Mouse (Mus musculus) neural tube, embryonic 13.5 days (tissue): ENCODE measurements around the gene Platr17. TPM values are rescaled to one million over a fixed set of nuclear protein-coding genes. Genes with fewer than 3 reads are reported as not detected.

Source experiments
- ATAC-seq: fragments of 200-750 bp; cut with Nextera tagmentation; 2 replicates; pipeline ENCODE4 v1.8.0; 2017; ENCODE audit warnings: low read depth, mild to moderate bottlenecking, moderate TSS enrichment, moderate library complexity
- H3K27ac ChIP-seq: fragments of 300-500 bp; sonication (generic); replicated peaks from 2 replicates; pipeline ENCODE4 v1.5.1; 2015; ENCODE audit warnings: moderate library complexity, mild to moderate bottlenecking, inconsistent platforms
- H3K27me3 ChIP-seq: fragments of 300-500 bp; sonication (generic); 2 replicates; pipeline ENCODE4 v1.6.1; 2015; ENCODE audit warnings: mild to moderate bottlenecking, inconsistent platforms
- H3K36me3 ChIP-seq: fragments of 300-500 bp; sonication (generic); 2 replicates; pipeline ENCODE4 v1.6.1; 2015; ENCODE audit warnings: mild to moderate bottlenecking, inconsistent platforms
- H3K4me1 ChIP-seq: fragments of 300-500 bp; sonication (generic); replicated peaks from 2 replicates; pipeline ENCODE4 v1.6.1; 2015; ENCODE audit warnings: inconsistent platforms
- H3K4me2 ChIP-seq: fragments of 300-500 bp; sonication (generic); 2 replicates; pipeline ENCODE4 v1.6.1; 2015; ENCODE audit warnings: inconsistent platforms, mild to moderate bottlenecking, moderate library complexity
- H3K4me3 ChIP-seq: fragments of 300-500 bp; sonication (generic); 2 replicates; pipeline ENCODE4 v1.5.1; 2015; ENCODE audit warnings: mild to moderate bottlenecking, inconsistent platforms
- H3K9ac ChIP-seq: fragments of 300-500 bp; sonication (generic); 2 replicates; pipeline ENCODE4 v1.6.1; 2015; ENCODE audit warnings: moderate library complexity, mild to moderate bottlenecking, inconsistent platforms
- H3K9me3 ChIP-seq: fragments of 300-500 bp; sonication (generic); 2 replicates; pipeline ENCODE4 v1.6.1; 2016; ENCODE audit warnings: inconsistent platforms
- WGBS: fragments of 180-500 bp; shearing (Covaris S2); methylation state at CpG from one replicate; pipeline ENCODE4 v1.1.7; 2015; 5-methylcytosine and 5-hydroxymethylcytosine counted together
- polyA plus RNA-seq: library from polyadenylated mRNA; unstranded; fragments of >200 nt; fragmentation: Nextera tagmentation; extraction: Ambion mirVana; gene quantifications from 2 replicates; pipeline ENCODE4 v1.2.1, GENCODE M21; 2015

The Platr17 gene
- polyA plus RNA-seq, 1 experiment from 2014 or later: 0.43 TPM

DNA sequence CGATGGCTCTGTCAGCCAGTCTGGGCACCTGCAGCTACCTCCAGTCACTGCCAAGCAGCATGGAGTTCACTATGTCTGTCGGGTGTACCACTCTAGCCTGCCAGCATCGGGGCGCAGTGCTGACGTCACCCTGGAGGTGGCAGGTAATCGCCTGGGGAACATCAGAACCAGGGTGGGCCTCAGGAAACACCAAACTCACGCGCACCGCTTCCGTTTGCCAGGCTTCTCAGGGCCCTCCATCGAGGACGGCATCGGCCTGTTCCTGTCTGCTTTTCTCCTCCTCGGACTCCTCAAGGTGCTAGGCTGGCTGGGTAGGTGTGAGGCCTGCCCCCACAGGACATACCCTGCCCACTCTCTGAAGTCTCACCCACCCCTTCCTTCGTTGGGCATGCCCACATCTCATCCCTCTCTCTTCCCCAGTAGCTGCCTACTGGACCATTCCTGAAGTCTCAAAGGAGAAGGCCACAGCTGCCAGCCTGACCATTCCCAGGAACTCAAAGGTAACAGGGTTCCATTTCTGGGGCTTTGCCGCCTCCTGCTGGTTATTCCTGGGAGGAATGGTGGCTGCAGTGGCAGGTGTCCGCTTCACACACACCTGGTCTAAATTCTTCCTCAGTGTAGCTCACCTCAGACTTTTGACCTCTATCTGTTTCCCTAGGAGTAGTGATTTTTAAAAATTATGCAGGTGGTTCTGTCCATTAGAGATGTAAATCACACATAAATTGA, 21.4 kb downstream of the Platr17 start:
- H3K4me3 ChIP-seq: no peak overlapping the region
- no peak overlapping the region for H3K9ac ChIP-seq
- H3K27ac ChIP-seq: no peak overlapping the region
- H3K27me3 ChIP-seq: no peaks in the 10 kb centered on the region
- H3K4me1 ChIP-seq: peaks cover 24% of the 10 kb centered on the region
- no peak overlapping the region for H3K4me2 ChIP-seq
- 79% methylated on average over 17 of the region's 17 CpGs for WGBS
- no peaks in the 10 kb centered on the region for H3K9me3 ChIP-seq
- H3K36me3 ChIP-seq: peaks cover 22% of the 10 kb centered on the region
- ATAC-seq: no peak

DNA sequence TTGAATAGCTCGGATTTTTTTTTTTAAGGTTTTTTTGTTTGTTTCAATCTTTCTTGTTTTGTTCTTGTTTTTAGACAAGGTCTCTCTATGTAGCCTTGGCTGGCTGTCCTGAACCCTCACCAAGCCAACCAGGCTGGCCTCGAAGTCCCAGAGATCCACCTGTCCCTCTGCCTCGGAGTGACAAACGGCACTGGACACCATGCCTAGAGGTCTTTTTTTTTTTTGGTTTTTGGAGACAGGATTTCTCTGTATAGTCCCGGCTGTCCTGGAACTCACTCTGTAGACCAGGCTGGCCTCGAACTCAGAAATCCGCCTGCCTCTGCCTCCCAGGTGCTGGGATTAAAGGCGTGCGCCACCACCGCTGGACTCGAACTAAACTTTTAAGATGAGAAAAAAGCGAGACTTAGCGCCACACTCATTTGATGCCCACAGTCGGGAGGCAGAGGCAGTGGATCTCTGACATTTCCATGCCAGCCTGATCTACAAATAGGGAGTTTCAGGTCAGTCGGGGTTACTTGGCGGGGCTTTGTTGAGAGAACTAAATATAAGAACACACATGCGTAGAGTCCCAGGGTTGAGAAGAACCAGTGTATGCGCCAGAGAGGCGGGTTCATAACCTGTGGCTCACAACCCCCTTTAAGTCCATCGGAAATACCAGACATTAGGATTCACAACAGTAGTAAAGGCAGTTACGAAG, 23.5 kb downstream of the Platr17 start:
- Histone ChIP-seq H3K4me1 (peaks cover 25% of the 10 kb centered on the region), H3K4me2 (peak overlapping the region; percentile 99), H3K27me3 (no peaks in the 10 kb centered on the region), H3K4me3 (peak overlapping the region; percentile 94), H3K9me3 (no peaks in the 10 kb centered on the region), H3K27ac (peak overlapping the region; percentile 98; the same call in 1 of the 2 replicates), H3K9ac (peak overlapping the region; percentile 97), H3K36me3 (peaks cover 28% of the 10 kb centered on the region)
- whole genome bisulfite sequencing: 66% methylated on average over 21 of the region's 21 CpGs
- ATAC-seq: no peak

DNA sequence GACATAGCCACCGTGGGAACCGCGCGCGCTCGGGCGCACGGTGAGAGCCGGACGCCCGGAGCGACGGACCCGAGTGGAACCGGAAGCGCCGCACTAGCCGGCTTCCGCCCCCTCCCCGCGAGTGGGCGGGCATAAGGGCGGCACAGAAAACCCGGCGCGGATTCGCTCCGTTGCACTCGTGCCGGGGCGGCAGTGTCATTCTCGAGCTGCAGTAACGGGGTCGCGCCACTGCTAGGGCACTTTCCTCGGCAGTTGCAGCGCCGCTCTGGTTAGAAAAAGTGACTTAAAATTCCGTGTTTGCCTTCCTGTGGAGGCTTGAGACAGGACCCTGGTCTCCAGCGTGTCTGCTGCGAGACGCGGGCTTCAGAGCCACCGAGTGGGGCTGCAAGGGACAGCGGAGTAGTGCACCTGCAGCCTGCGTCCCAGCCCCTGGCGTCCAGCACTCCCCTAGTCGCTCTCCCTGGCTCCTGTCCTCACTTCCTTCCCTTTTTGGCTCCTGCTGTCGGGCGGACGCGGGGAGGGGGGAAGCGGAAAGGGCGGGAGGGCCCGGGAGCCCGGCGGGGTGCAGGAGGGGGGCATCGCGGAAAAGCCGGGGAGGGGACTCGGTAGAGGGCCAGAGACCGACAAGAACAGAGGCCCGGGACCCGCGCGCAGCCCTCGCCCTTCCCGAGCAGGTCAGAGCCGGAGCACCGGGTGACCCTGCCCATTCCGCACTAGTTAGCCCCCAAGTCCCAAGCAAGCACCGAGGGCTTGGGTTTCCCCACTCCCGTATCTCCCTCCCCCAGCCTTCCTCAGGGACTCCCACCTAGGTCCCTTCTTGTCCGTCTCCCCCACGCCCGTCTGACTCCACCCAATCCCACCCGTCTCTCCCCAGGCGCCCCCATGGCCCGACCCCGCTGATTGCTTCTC, 24.7 kb downstream of the Platr17 start, which contains the start of gene Rgl2:
Gene Rgl2 (plus strand): TSS at position 173 of the 909 bp plus-strand sequence.
- peaks cover 25% of the 10 kb centered on the region for H3K4me1 ChIP-seq
- no peaks in the 10 kb centered on the region for H3K9me3 ChIP-seq
- WGBS: under 1% methylated on average over 77 of the region's 80 CpGs
- H3K36me3 ChIP-seq: peaks cover 33% of the 10 kb centered on the region
- peak within 1 kb of the TSS; percentile 97 for H3K9ac ChIP-seq
- no peaks in the 10 kb centered on the region for H3K27me3 ChIP-seq
- peak within 1 kb of the TSS; percentile 94 for H3K4me3 ChIP-seq
- H3K27ac ChIP-seq: peak within 1 kb of the TSS; percentile 98
- peak; percentile 74 for ATAC-seq
- H3K4me2 ChIP-seq: peak within 1 kb of the TSS; percentile 99

DNA sequence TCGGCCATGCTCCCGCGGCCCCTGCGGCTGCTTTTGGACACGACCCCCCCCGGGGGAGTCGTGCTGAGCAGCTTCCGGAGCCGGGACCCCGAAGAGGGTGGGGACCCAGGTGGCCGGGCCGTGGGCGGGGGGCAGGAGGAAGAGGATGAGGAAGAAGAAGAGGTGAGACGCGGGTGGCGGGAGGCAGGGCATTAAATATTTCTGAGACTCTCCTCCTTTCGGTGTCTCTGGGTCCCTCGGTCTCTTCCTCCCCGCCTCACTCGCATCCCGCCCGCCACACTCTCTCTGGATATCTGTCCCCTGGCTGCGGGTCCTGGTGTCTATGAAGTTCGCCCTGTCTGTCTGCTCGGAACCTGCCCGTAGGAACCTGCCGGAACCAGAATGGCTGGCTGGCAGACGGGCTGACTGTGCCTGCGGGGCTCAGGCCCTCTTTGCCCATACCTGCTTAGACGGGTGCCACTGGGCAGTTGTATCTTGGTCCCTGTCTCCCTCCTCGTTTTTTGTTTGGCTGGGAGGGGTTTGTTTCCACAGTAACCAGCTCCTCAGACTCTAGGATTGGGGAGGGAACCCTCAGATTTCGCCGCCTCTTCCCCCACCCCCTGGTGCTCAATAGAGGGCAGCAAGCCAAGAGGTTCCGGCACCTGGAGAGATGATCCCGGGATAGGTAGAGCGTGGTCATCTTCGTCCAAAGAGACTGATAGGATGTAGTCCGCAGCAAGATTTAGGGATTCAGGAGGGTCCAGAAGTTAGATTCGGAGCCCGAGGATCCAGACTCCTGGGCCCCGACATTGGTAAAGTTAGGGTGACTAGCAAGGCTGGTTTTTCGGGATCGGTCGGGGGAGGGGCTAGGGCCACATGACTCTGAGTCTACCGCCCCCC, 25.6 kb downstream of the Platr17 start:
- Histone ChIP-seq H3K9me3 (no peaks in the 10 kb centered on the region), H3K4me3 (peak overlapping the region; percentile 94), H3K9ac (peak overlapping the region; percentile 97), H3K4me2 (peak overlapping the region; percentile 99), H3K4me1 (peaks cover 25% of the 10 kb centered on the region), H3K36me3 (peaks cover 33% of the 10 kb centered on the region), H3K27ac (peak overlapping the region; percentile 98), H3K27me3 (no peaks in the 10 kb centered on the region)
- ATAC-seq: peak; percentile 13; the same call in 1 of the 2 replicates
- WGBS: under 1% methylated on average over 45 of the region's 45 CpGs

DNA sequence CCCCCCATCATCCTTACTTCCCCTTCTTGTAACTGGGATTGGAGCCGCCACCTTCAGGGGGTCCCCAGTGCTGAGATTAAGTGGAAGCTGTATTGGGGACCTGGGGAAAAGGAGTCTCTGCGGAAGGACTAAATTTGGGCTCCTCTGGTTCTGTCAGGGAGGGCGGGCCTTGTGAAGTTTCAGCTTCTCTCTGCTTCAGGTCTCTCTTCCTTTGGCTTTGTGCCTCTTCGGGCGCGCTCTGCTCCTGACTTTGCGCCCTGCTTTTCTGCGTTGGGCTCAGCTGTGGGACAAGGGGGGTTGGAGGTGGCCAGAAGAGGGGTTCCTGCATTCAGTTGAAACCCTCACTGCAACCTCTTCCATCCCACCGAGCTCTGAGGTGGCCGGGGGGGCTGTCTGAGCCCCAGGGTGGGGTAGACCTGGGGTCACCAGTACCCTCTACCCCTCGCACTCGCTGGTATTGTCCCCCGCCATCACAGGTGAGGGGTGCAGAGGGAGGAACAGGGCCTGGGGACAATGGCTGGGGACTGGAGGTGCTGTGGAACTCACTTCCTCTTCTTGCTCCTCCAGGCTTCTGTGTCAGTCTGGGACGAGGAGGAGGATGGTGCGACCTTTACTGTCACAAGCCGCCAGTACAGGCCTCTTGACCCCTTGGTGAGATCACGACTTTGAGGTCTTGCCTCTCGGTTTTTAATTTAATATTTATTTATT, 26.4 kb downstream of the Platr17 start:
- no peak for ATAC-seq
- H3K4me1 ChIP-seq: peaks cover 25% of the 10 kb centered on the region
- peak overlapping the region; percentile 99 for H3K4me2 ChIP-seq
- peak overlapping the region; percentile 97 for H3K9ac ChIP-seq
- peak overlapping the region; percentile 94 for H3K4me3 ChIP-seq
- 35% methylated on average over 18 of the region's 18 CpGs for WGBS
- H3K27ac ChIP-seq: peak overlapping the region; percentile 98; the same call in 1 of the 2 replicates
- H3K27me3 ChIP-seq: no peaks in the 10 kb centered on the region
- H3K36me3 ChIP-seq: peaks cover 32% of the 10 kb centered on the region
- H3K9me3 ChIP-seq: no peaks in the 10 kb centered on the region

DNA sequence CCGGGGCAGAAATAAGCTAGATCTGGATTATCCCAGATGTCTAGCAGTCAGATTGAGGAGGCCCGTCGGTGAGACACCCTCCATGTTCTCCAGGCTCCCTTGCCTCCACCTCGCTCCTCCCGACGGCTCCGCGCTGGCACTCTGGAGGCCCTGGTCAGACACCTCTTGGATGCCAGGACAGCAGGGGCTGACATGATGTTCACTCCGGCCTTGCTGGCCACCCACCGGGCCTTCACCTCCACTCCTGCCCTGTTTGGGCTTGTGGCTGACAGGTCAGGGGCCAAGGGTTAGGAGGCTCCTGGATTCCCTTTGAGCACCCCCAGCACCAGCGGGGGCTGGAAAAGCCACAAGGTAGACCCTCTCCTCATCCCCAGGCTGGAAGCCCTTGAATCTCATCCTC, 27.0 kb downstream of the Platr17 start:
- Histone ChIP-seq H3K4me2 (no peak overlapping the region), H3K36me3 (peaks cover 34% of the 10 kb centered on the region), H3K4me3 (no peak overlapping the region), H3K9ac (no peak overlapping the region), H3K4me1 (peaks cover 25% of the 10 kb centered on the region), H3K27me3 (no peaks in the 10 kb centered on the region), H3K9me3 (no peaks in the 10 kb centered on the region), H3K27ac (no peak overlapping the region)
- WGBS: 93% methylated on average over 11 of the region's 11 CpGs
- ATAC-seq: no peak

DNA sequence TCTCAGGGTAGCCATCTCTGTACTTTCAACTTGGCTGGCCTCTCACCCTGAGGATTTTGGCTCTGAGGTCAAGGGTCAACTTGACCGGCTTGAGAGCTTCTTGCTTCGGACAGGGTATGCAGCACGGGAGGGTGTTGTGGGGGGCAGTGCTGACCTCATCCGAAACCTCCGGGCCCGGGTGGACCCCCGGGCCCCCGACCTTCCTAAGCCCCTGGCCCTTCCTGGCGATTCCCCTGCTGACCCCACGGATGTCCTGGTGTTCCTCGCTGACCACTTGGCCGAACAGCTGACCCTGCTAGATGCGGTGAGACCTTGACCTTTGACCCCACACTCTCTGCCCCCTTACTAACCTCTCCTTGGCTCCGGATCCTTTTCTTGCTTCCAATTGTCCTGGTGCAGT, 27.5 kb downstream of the Platr17 start:
- no peak for ATAC-seq
- Histone ChIP-seq H3K27ac (no peak overlapping the region), H3K36me3 (peaks cover 34% of the 10 kb centered on the region), H3K9me3 (no peaks in the 10 kb centered on the region), H3K27me3 (no peaks in the 10 kb centered on the region), H3K4me1 (peaks cover 25% of the 10 kb centered on the region), H3K9ac (no peak overlapping the region), H3K4me3 (no peak overlapping the region), H3K4me2 (no peak overlapping the region)
- WGBS: 90% methylated on average over 14 of the region's 14 CpGs

DNA sequence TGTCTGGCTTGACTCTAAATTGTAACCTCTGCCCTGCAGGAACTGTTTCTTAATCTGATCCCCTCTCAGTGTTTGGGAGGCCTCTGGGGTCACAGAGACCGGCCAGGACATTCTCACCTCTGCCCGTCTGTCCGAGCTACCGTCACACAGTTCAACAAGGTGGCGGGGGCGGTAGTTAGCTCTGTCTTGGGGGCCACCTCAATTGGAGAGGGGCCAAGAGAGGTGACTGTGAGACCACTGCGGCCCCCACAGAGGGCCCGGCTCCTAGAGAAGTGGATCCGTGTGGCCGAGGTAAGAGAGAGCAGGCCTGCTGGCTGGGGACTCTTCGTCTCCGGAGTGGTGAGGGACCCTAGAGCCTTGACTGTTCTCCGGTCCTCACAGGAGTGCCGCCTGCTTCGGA, 28.0 kb downstream of the Platr17 start:
- no peak for ATAC-seq
- WGBS: 92% methylated on average over 15 of the region's 15 CpGs
- no peak overlapping the region for H3K4me2 ChIP-seq
- H3K9me3 ChIP-seq: no peaks in the 10 kb centered on the region
- H3K27me3 ChIP-seq: no peaks in the 10 kb centered on the region
- H3K9ac ChIP-seq: no peak overlapping the region
- H3K27ac ChIP-seq: no peak overlapping the region
- no peak overlapping the region for H3K4me3 ChIP-seq
- peaks cover 37% of the 10 kb centered on the region for H3K36me3 ChIP-seq
- peaks cover 22% of the 10 kb centered on the region for H3K4me1 ChIP-seq

DNA sequence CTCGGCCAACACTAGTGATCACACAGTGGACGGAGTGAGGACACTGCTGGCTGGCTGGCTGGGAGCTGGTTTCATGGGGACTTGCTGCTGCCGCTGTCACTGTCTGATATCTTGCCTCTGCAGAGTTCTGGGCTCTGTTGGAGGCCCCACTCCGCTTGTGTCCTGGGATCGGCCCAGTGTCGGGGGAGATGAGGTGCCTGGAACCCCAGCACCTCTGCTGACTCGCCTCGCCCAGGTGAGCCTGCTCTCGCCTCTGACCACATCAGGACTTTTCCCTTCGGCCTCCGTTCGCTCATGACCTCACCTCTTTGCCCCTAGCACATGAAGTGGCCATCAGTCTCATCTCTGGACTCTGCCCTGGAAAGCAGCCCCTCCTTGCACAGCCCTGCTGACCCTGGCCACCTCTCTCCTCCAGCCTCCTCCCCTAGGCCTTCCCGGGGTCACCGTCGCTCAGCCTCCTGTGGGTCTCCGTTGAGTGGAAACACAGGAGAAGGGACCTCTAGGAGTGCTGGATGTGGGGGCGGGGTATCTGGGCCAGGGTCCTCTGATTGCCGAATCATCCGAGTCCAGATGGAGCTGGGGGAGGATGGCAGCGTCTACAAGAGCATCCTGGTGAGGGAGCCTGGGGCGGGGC, 30.6 kb downstream of the Platr17 start:
- ATAC-seq: no peak
- H3K4me1 ChIP-seq: peaks cover 21% of the 10 kb centered on the region
- no peaks in the 10 kb centered on the region for H3K27me3 ChIP-seq
- H3K9me3 ChIP-seq: no peaks in the 10 kb centered on the region
- no peak overlapping the region for H3K4me2 ChIP-seq
- H3K4me3 ChIP-seq: no peak overlapping the region
- WGBS: 90% methylated on average over 21 of the region's 21 CpGs
- peaks cover 47% of the 10 kb centered on the region for H3K36me3 ChIP-seq
- H3K27ac ChIP-seq: no peak overlapping the region
- no peak overlapping the region for H3K9ac ChIP-seq

DNA sequence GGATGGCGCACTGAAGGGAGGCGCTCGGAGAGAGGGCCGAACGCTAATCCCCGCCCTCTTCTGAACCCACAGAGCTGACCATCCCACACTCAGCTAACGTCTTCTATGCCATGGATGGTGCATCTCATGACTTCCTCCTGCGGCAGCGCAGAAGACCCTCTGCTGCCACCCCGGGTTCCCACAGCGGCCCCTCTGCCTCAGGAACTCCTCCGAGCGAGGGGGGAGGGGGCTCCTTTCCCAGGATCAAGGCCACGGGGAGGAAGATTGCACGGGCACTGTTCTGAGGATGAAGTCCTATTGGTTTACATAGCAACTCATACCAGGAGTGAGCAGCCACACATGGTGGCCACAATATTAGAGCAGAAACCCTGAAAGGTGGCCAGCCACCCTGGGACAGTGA, 32.1 kb downstream of the Platr17 start:
- 86% methylated on average over 15 of the region's 15 CpGs for WGBS
- no peak overlapping the region for H3K4me3 ChIP-seq
- H3K4me1 ChIP-seq: peaks cover 22% of the 10 kb centered on the region
- no peak overlapping the region for H3K4me2 ChIP-seq
- no peak overlapping the region for H3K9ac ChIP-seq
- H3K9me3 ChIP-seq: no peaks in the 10 kb centered on the region
- peaks cover 47% of the 10 kb centered on the region for H3K36me3 ChIP-seq
- H3K27me3 ChIP-seq: no peaks in the 10 kb centered on the region
- no peak for ATAC-seq
- no peak overlapping the region for H3K27ac ChIP-seq
